In the genomic region with DNA sequence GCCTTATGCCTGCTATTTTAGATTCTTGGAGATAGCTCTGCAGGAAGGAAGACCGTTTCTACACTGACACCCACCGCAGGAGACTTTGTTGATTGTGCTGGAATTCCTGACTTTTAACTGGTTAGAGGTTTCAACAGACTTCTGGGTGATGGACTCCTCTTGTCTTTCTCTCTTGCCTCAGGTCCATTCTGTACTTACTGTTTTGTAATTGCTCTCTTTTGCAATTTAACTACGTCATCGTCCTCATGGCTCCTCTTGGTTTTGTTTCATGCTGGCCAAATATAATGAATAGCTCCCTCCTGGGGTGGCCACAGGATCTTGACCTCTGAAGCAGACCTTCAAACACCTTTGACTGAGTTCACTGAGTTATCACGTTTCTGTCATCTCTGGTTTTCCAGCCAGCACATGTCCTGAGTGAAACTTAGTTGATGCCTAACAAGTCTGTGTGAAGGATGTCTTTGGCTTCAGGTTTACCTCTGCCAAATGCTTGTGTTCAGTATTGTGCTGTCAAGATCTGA, we compare ENCODE assay signal across 25 mouse cellular contexts. TPM values are rescaled to one million over a fixed set of nuclear protein-coding genes. Genes with fewer than 3 reads are reported as not detected.
A peak's percentile ranks its signal among the peaks of the same experiment; 100 is the strongest.
DNase-seq lines count a peak whose midpoint lies in the region; ATAC-seq and TF ChIP-seq lines count a peak whose summit lies in the region.
"Had no signal": no experiment of that assay in that cellular context is flagged by ENCODE, and none has a peak within 500 bp of the region (broad histone marks: within the 10 kb centered on the region; RNA-seq: fewer than 3 reads in every experiment).

No protein-coding gene starts in this region.

- WGBS in lung, postnatal 0 days: 43% methylated on average over 5 of the region's 5 CpGs
- WGBS in lung, adult 2 months: 33% methylated on average over 5 of the region's 5 CpGs
- WGBS in liver, postnatal 0 days (ENCODE audit: insufficient replicate concordance): 51% methylated on average over 5 of the region's 5 CpGs

- TF ChIP-seq POLR2A in lung, adult 2 months (IDR thresholded peaks at IDR 0.05; ENCODE audit: borderline replicate concordance, extremely low read depth, low read depth, low read length): no peak

- H3K4me3 ChIP-seq in gastrocnemius, adult 2 months: no peak overlapping the region
- H3K4me3 ChIP-seq in lung, postnatal 0 days (ENCODE audit: low read depth, low read length): no peak overlapping the region
- H3K4me3 ChIP-seq in lung, adult 2 months (replicated peaks; ENCODE audit: extremely low read depth, low read depth, low read length): no peak overlapping the region
- no peak overlapping the region for H3K4me3 ChIP-seq in brown adipose tissue, adult 24 weeks (ENCODE audit: insufficient read depth, low read depth, low read length)
- no peak overlapping the region for H3K4me3 ChIP-seq in liver, postnatal 0 days (ENCODE audit: low read depth, low read length)
- H3K4me3 ChIP-seq: embryonic facial prominence, embryonic 13.5 days; hindbrain, embryonic 12.5 days; limb, embryonic 15.5 days; lung, embryonic 15.5 days; megakaryocyte, embryonic 14.5 days; midbrain, embryonic 13.5 days had no signal

- H3K36me3 ChIP-seq in lung, postnatal 0 days (ENCODE audit: insufficient read depth, low read length): no peaks in the 10 kb centered on the region
- H3K36me3 ChIP-seq in liver, postnatal 0 days (replicated peaks; ENCODE audit: insufficient read depth, low read length): no peaks in the 10 kb centered on the region
- H3K36me3 ChIP-seq: midbrain, embryonic 13.5 days had no signal

- no peak overlapping the region for H3K4me2 ChIP-seq in lung, postnatal 0 days (replicated peaks; ENCODE audit: low read depth, low read length)
- H3K4me2 ChIP-seq in liver, postnatal 0 days (ENCODE audit: low read depth, low read length): no peak overlapping the region
- H3K4me2 ChIP-seq: embryonic facial prominence, embryonic 13.5 days; heart, embryonic 11.5 days; hindbrain, embryonic 12.5 days; limb, embryonic 15.5 days; lung, embryonic 15.5 days; midbrain, embryonic 13.5 days had no signal

- no peaks in the 10 kb centered on the region for H3K27me3 ChIP-seq in lung, postnatal 0 days (replicated peaks; ENCODE audit: insufficient read depth, low read length)
- no peaks in the 10 kb centered on the region for H3K27me3 ChIP-seq in liver, postnatal 0 days (ENCODE audit: insufficient read depth, low read length)
- H3K27me3 ChIP-seq: embryonic facial prominence, embryonic 13.5 days; hindbrain, embryonic 12.5 days; limb, embryonic 15.5 days; lung, embryonic 15.5 days; midbrain, embryonic 13.5 days had no signal

- H3K9ac ChIP-seq in lung, postnatal 0 days (replicated peaks; ENCODE audit: low read depth): no peak overlapping the region
- no peak overlapping the region for H3K9ac ChIP-seq in liver, postnatal 0 days (replicated peaks)
- H3K9ac ChIP-seq: embryonic facial prominence, embryonic 13.5 days; hindbrain, embryonic 12.5 days; limb, embryonic 15.5 days; lung, embryonic 15.5 days; midbrain, embryonic 13.5 days had no signal

- intact Hi-C loops in gastrocnemius, adult 2 months (cut with DNase I): no loop called here

- H3K9me3 ChIP-seq in lung, postnatal 0 days (ENCODE audit: low read length): no peaks in the 10 kb centered on the region
- no peaks in the 10 kb centered on the region for H3K9me3 ChIP-seq in liver, postnatal 0 days (ENCODE audit: low read length)
- H3K9me3 ChIP-seq: embryonic facial prominence, embryonic 13.5 days; hindbrain, embryonic 12.5 days; limb, embryonic 15.5 days; lung, embryonic 15.5 days; megakaryocyte, embryonic 14.5 days; midbrain, embryonic 13.5 days had no signal

- no peak for DNase-seq in gastrocnemius, adult 2 months
- no peak for DNase-seq in gastrocnemius, postnatal 25 days
- peak; percentile 79 for DNase-seq in lung, postnatal 0 days (ENCODE audit: low spot score)
- no peak for DNase-seq in lung, adult 2 months
- DNase-seq in liver, postnatal 0 days: no peak
- DNase-seq in testis, postnatal 10 days (ENCODE audit: low spot score): no peak
- no peak for DNase-seq in embryo, embryonic 10 days (ENCODE audit: low spot score)
- DNase-seq: B cell, adult 2 months; cerebellum, adult 11 months; cerebellum, adult 9-10 months; heart, adult 11 months; heart, postnatal 36 days; kidney, adult 8-10 months; kidney, postnatal 4 days had no signal

- H3K4me1 ChIP-seq in lung, postnatal 0 days (ENCODE audit: insufficient read depth, low read depth, low read length): peaks cover 2% of the 10 kb centered on the region; the same call in 1 of the 2 replicates
- peaks cover 23% of the 10 kb centered on the region for H3K4me1 ChIP-seq in lung, adult 2 months (ENCODE audit: control insufficient read depth, insufficient read depth, low read length)
- H3K4me1 ChIP-seq in brown adipose tissue, adult 24 weeks (ENCODE audit: control insufficient read depth, insufficient read depth, insufficient read length, low read length): peaks cover 15% of the 10 kb centered on the region
- peaks cover 12% of the 10 kb centered on the region for H3K4me1 ChIP-seq in liver, postnatal 0 days (ENCODE audit: insufficient read depth)

- peak; percentile 90 for TF ChIP-seq EP300 in lung, postnatal 0 days (IDR thresholded peaks at IDR 0.05)
- TF ChIP-seq EP300 in liver, postnatal 0 days (IDR thresholded peaks at IDR 0.05; ENCODE audit: low read depth): 0 out of 2 replicates have a peak, but pooled peaks have one; percentile 70

- H3K27ac ChIP-seq in gastrocnemius, adult 2 months: peak overlapping the region; percentile 58
- H3K27ac ChIP-seq in lung, postnatal 0 days (ENCODE audit: low read length): no peak overlapping the region
- peak overlapping the region; percentile 75 for H3K27ac ChIP-seq in brown adipose tissue, adult 24 weeks (replicated peaks; ENCODE audit: low read depth, low read length)
- H3K27ac ChIP-seq in liver, postnatal 0 days (ENCODE audit: low read depth): peak overlapping the region; percentile 22
- H3K27ac ChIP-seq: embryonic facial prominence, embryonic 13.5 days; hindbrain, embryonic 12.5 days; kidney, postnatal 0 days; limb, embryonic 15.5 days; lung, embryonic 15.5 days; midbrain, embryonic 13.5 days had no signal

- no peak for TF ChIP-seq CTCF in gastrocnemius, adult 2 months (IDR thresholded peaks at IDR 0.05)
- TF ChIP-seq CTCF in lung, postnatal 0 days (IDR thresholded peaks at IDR 0.05): no peak
- TF ChIP-seq CTCF in lung, adult 2 months (IDR thresholded peaks at IDR 0.05; ENCODE audit: insufficient read depth, low read length): no peak
- peak; percentile 24 for TF ChIP-seq CTCF in liver, postnatal 0 days (IDR thresholded peaks at IDR 0.05; ENCODE audit: low read depth)

- peak; percentile 16; the same call in 1 of the 2 replicates for ATAC-seq in lung, postnatal 0 days
- ATAC-seq in liver, postnatal 0 days: peak; percentile 84
- ATAC-seq: forebrain, embryonic 16.5 days; intestine, embryonic 16.5 days; midbrain, embryonic 13.5 days had no signal

RNA-seq across cellular contexts. Expression of gene Lpp, which starts 27.4 kb away (rescaled TPM):
- total RNA-seq in gastrocnemius, adult 2 months (2021): 10 to 100 TPM; 17.7 to 18.0 TPM
- total RNA-seq in gastrocnemius, postnatal 25 days (2021): 10 to 100 TPM; 21.7 to 23.8 TPM
- polyA plus RNA-seq in lung, postnatal 0 days (2015; fragmentation: Nextera tagmentation; extraction: Ambion mirVana): 36.8 and 42.7 TPM in 2 replicates
- 17.6 and 18.7 TPM in 2 replicates for polyA plus RNA-seq in lung, adult 2 months (2012; rRNA removed)
- 6.7 and 7.2 TPM in 2 replicates for polyA plus RNA-seq in brown adipose tissue, adult 24 weeks (2012; ENCODE audit: insufficient read depth, insufficient read length, missing spikeins)
- 9.1 and 10.7 TPM in 2 replicates for polyA plus RNA-seq in liver, postnatal 0 days (2015; fragmentation: Nextera tagmentation; extraction: Ambion mirVana)
